Mouse (Mus musculus) layer of hippocampus, adult 18-20 months (tissue): ENCODE results near the gene Ptdss2. TPM values are rescaled to one million over a fixed set of nuclear protein-coding genes. Genes with fewer than 3 reads are reported as not detected.

Experiments used
- DNase-seq, 2 experiments: peaks; one replicate each; pipeline ENCODE4 v3.0.0; 2022; ENCODE audit warnings: low spot score in 2 of 2
- total RNA-seq, 2 experiments: library from RNA; stranded (reverse); gene quantifications; 2 replicates each; pipeline ENCODE4 v1.2.3; 2021

Gene Ptdss2
- total RNA-seq, 2 experiments from 2014 or later, result 47.4 to 50.6 TPM

GRCm38 (mm10) chr7:141121051-141121531 lies 1.1 kb upstream of the Ptdss2 start:
- DNase-seq, result no peak

DNA sequence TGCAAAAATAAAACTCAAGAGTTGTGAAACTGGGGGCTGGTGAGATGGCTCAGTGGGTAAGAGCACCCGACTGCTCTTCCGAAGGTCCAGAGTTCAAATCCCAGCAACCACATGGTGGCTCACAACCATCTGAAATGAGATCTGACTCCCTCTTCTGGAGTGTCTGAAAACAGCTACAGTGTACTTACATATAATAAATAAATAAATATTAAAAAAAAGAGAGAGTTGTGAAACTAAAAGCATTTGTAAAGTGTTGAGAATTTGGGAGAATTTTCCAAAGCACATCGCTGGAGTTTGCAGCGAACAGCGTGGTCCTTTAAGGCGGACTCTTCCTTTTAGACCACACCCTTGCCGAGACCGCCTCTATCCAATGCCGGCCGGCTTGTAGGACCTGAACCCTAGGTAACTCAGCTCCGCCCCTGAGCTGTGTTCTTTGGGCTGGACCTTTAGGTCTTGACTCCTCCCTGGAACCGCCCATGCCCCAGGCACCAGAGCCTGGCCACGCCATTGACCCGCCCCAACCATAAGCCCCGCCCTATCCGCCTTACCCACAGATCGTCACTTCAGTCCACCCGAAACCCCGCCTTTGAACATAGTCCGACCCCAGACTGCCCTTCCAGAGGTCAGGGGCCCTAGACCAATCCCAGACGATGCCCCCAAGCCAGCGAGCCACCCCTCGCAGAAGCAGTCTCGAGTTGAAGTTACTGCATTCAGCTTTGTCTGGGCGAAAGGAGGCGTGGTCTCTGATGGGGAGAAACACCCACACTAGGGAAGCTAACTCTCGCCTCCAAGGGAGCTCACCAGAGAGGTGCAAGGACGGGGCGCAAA lies 721 bp downstream of the Ptdss2 start:
- DNase-seq, result peak; percentile 84 to 88

DNA sequence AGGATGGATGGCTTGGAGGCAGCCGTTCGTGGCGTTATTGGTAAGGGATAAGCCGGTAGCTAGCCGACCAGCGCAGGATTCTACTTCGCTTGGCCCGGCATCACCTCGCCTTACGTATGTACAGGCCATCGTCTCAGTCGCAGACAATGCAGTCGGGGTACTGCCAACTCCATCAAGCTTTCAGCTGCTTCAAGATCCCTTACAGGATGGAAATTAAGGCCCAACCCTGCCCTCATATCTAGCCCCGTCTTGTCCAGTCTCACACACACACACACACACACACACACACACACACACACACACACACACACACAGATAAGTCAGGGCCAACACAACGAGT lies 1.3 kb downstream of the Ptdss2 start:
- no peak for DNase-seq

DNA sequence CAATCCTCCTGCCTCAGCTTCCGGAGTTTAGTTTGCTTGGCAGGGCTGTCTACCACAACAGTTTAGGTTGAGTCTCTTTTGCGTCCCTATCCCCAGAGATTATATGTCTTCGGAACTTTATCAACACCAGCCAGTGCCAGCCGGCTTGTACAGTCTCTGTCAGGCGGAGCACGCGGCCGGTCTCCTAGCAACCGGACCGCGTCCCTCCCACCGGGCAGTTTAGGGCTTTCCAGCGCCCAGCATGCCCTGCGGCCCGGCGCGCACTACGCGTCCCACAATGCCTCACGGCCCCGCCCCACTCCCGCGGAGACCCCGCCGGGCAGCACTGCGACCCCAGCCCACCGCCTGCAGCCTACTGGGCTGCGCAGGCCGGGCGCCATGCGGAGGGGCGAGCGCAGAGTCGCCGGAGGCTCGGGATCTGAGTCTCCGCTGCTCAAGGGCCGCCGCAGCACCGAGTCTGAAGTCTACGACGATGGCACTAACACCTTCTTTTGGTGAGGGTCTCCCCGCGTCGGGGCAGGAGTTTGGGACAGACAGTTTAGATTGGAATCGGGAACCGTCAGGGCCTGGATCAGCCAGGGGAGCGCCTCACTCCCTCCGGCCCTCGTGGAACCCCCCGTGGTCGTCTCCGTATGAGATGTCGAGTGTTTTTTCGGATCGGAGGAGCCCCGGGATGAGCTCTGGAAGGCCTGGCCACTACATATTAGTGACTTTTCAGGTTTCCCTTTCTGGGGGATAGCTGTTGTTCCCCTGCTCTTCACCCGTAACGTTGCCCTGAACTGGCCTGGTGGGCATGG lies 9.0 kb downstream of the Ptdss2 start:
- peak; percentile 86 to 94 for DNase-seq

GRCm38 (mm10) chr7:141131904-141132755 lies 9.9 kb downstream of the Ptdss2 start:
- no peak for DNase-seq

- DNase-seq, result no peak
Measured at GRCm38 (mm10) chr7:141141326-141141725, 19.1 kb downstream of the Ptdss2 start.

GRCm38 (mm10) chr7:141143112-141143511 lies 20.9 kb downstream of the Ptdss2 start:
- no peak for DNase-seq

GRCm38 (mm10) chr7:141143861-141144260 lies 21.7 kb downstream of the Ptdss2 start:
- DNase-seq, result no peak

DNA sequence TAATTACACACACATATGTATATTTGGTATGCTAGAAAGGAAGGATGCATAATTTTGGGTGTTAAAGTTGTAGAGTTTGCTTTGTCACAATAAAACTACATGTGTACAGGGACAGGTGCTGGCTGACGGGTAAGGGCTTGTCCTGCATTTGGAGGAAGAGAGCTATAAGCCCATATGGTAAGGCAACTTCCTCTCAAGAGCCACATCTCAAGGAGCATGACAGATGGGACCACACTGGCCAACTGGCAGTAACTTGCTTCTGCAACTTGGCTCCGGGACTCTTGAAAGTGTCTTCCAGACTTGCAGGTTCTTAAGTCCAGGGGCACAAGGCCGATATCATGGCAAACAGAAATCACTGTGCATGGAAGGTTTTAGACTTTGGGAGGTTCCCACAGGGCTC lies 22.5 kb downstream of the Ptdss2 start:
- DNase-seq, result no peak

- DNase-seq, result no peak
Measured at GRCm38 (mm10) chr7:141145403-141145802, 23.2 kb downstream of the Ptdss2 start.

- DNase-seq, result peak in 1 of 2 experiments; percentile 33
Measured at GRCm38 (mm10) chr7:141146043-141146595, 23.9 kb downstream of the Ptdss2 start.

DNA sequence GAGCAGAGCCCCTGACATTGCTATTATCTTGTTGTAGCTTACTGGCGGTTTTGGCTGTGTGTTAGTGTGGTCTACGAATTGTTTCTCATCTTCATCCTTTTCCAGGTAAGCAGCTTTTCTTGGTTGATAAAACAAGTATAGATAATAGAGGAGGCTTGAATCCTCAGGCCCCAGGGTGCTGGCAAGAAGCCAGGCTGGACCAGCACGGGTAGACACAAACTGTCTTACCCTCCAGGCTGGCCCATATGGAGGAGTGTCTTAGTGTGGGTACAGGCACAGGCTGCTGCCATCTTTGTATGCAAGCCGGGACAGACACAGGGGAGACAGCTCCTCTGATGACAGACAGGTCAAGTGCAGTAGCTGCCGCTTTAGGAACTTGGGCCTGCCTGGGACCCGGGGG lies 24.9 kb downstream of the Ptdss2 start:
- DNase-seq, result no peak

- no peak for DNase-seq
Measured at GRCm38 (mm10) chr7:141148639-141149038, 26.5 kb downstream of the Ptdss2 start.

DNA sequence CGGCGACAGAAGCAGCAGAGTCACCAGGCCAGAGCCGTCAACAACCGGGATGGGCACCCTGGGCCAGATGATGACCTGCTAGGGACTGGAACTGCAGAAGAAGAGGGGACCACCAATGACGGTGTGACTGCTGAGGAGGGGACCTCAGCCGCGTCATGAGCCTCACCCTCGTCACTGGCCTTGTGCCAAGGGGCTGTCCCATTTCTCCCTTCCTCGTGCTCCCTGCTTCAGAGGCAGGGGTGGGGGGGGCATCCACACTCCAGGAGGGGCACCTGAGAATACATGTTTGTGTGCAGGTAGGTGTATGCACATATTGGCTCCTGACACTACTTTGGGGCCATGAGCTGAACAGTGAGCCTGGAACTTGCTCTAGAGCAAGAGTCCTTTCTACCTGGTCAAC lies 33.2 kb downstream of the Ptdss2 start:
- DNase-seq, result no peak

DNA sequence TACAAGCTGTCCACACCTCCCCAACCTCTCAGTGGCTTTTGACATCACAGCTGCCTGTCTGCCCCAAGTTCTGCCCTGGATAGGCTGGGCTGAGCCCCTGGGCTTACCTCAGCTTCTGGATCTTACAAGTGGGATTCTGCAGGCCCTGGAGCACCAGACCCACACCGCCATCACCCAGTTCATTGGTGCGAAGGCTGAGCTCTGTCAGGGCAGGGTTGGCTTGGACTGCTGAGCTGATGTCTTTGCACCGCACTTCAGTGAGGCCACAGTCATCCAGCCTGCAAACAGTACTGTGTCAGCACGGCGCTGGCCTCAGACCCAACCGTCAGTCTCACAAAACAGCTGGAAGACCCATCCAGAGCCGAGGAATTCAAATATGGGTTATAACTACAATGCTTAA lies 42.2 kb downstream of the Ptdss2 start:
- DNase-seq, result no peak

DNA sequence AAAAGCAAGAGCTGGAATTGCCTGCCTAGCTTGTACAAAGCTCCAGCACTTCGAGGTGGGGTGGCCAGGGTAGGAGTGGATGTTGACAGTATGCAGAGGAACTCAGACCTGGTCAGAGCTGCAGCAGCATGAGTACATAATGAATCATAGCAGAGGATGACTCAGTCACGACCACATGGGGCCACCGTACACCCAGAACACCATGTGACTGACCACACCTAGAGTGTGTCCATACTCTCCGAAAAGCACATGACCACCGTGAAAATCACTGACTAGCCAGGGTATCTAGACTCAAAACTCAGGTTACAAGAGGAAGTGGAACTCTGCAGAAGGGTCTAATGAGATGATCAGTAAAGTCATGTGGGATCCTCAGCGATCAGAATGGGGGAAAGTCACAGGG lies 42.7 kb downstream of the Ptdss2 start:
- no peak for DNase-seq

DNA sequence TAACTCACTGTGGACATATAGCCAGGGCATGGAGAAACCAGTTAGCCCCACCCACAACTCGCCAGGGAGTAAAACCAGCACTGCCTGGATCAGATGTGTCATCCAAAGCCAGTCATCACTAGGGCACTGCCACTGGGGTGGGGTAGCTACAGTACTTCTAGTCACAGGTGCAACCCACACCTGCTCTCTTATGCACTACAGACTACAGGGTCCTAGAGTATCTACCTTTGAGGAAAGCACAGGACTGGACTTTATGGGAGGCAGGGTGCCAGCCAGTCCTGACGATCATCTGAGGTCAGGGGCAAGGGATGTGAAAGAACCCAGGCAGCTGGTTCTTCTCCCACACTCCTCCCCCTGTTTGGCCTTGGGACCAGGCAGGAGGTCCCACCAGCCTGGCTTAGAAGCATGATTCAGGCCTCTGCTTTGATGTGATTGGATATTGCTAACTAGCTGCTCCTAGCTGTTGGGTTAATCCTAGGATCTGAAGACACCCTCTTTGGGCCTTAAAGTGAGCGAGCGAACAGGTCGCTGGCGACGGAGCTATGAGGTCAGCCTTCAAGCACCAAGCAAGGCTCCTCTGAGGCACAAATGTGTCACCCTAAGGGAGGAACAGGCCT lies 45.8 kb downstream of the Ptdss2 start:
- DNase-seq, result no peak

DNA sequence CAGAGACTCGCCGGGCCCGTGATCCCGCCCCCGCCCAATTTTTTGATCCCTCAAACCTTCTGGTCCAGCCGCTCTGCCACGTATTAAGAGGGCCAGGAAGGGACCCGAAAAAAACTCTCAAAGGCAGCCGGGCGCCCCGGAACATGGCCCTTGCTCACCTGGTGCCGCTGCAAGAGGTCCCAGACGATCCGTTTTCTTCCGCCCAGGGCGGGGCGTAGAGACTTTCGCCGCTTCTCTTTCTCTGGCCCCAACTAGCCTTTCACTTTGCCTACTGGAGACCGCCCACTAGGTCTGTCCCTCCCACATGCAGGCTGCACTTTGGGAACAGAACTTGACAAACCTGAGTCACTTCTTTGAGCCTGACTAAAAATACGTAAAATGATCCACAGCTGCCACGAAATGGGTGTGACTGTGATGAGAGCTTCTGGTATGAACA lies 46.4 kb downstream of the Ptdss2 start:
- peak in 1 of 2 experiments; percentile 56 for DNase-seq

- DNase-seq, result no peak
Measured at GRCm38 (mm10) chr7:141169300-141169699, 47.1 kb downstream of the Ptdss2 start.

- no peak for DNase-seq
Measured at GRCm38 (mm10) chr7:141169866-141170265, 47.7 kb downstream of the Ptdss2 start.
